ENCODE assay signal across 14 mouse cellular contexts in the genomic region with DNA sequence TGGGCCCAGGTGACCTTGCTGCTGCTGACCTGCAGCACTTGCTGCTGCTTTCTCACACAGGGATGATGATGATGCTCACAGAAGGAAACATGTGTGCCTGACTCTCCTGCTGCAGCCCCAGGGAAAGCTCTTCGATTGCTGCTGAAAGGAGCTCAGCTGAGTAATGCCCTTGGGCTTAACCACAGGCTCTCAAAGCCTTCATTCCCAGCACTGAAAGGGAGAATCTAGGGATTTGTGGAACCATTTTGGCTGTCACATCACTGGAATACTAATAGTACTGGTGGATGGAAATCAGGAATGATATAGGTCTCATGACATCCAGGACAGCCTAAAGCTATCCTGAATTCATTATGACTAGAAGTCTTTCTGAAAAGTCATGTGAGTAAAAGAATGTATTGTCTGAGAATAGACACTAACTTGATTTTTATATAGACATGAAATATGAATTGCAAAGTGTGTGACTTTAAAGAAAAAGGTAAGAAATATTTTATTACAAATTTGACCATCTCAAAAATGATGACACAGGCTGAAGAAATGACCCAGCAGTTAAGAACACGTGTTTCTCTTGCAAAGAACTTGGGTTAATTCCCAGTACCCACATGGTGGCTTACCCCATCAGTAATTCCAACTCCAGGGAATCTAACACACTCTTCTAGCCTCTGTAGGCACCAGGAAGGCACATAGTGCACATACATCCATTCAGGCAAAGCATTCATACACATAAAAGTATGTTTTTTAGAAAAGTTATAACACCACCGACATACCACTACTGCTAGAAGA.
"Had no signal": no experiment of that assay in that cellular context is flagged by ENCODE, and none has a peak within 500 bp of the region (broad histone marks: within the 10 kb centered on the region; RNA-seq: fewer than 3 reads in every experiment).

No protein-coding gene starts in this region.

- H3K27me3 ChIP-seq: liver, embryonic 13.5 days; lung, embryonic 15.5 days; neural tube, embryonic 15.5 days had no signal

- H3K4me1 ChIP-seq: liver, embryonic 13.5 days; lung, embryonic 15.5 days; neural tube, embryonic 15.5 days had no signal

- H3K9ac ChIP-seq: limb, embryonic 12.5 days; liver, embryonic 13.5 days; liver, postnatal 0 days; lung, embryonic 15.5 days; neural tube, embryonic 15.5 days had no signal

- H3K4me2 ChIP-seq: limb, embryonic 12.5 days; liver, embryonic 13.5 days; lung, embryonic 15.5 days; neural tube, embryonic 15.5 days had no signal

- H3K4me3 ChIP-seq: limb, embryonic 12.5 days; liver, embryonic 13.5 days; lung, embryonic 15.5 days; myocyte; neural tube, embryonic 15.5 days had no signal

- ATAC-seq: liver, postnatal 0 days had no signal

- H3K36me3 ChIP-seq: limb, embryonic 12.5 days; liver, embryonic 13.5 days; lung, embryonic 15.5 days; neural tube, embryonic 15.5 days had no signal

- DNase-seq: kidney, adult 8-10 months; layer of hippocampus, adult 9-11 months; liver; liver, embryonic 13.5 days; liver, postnatal 0 days; lung, postnatal 14 days; right cerebral cortex, postnatal 4 days; spleen, adult 18-20 months; thymus, adult 18-20 months; thymus, postnatal 14 days had no signal

- H3K9me3 ChIP-seq: limb, embryonic 12.5 days; liver, embryonic 13.5 days; lung, embryonic 15.5 days; neural tube, embryonic 15.5 days had no signal

- H3K27ac ChIP-seq: limb, embryonic 12.5 days; liver, embryonic 13.5 days; lung, embryonic 15.5 days; neural tube, embryonic 15.5 days had no signal
